Mouse (Mus musculus): ENCODE results near the gene Dnajc15. TPM values are rescaled to one million over a fixed set of nuclear protein-coding genes. Genes with fewer than 3 reads are reported as not detected.
A peak's percentile ranks its signal among the peaks of the same experiment; 100 is the strongest.

The Dnajc15 gene
- total RNA-seq, 4 experiments from 2014 or later: 118 to 168 (median 150) TPM

GRCm38 (mm10) chr14:77860841-77861560 is 13.9 kb downstream of the Dnajc15 start:
- DNase-seq (ENCODE audit: low spot score in 2 of 2): no peak

GRCm38 (mm10) chr14:77859894-77860293 is 15.0 kb downstream of the Dnajc15 start:
- DNase-seq (ENCODE audit: low spot score in 2 of 2): no peak

GRCm38 (mm10) chr14:77853951-77854350 is 21.0 kb downstream of the Dnajc15 start:
- DNase-seq (ENCODE audit: low spot score in 2 of 2): no peak

DNA sequence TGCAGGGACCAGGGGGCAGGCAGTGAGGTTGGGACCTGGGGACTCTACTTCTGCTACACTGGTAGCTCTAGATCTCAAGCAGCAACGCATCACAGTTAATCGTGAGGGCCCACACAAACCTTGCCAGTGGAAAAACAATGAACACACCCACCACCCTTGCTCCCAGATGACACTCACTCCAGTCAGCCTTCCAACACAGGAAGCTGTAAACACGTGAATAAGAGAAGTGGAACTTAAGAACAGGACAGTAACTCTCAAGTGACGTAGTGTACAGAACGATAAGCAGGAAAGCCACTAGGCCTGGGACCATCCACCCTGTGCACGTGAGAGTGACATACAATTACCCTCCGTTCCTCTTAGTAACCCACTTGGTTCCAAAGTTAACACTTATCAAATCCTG is 25.1 kb downstream of the Dnajc15 start:
- DNase-seq (ENCODE audit: low spot score in 2 of 2): no peak

- DNase-seq (ENCODE audit: low spot score in 2 of 2): no peak
Observed at GRCm38 (mm10) chr14:77848349-77848748, 26.6 kb downstream of the Dnajc15 start.

- no peak for DNase-seq (ENCODE audit: low spot score in 2 of 2)
Observed at GRCm38 (mm10) chr14:77846206-77846605, 28.7 kb downstream of the Dnajc15 start.

GRCm38 (mm10) chr14:77845479-77845878 is 29.4 kb downstream of the Dnajc15 start:
- no peak for DNase-seq (ENCODE audit: low spot score in 2 of 2)

DNA sequence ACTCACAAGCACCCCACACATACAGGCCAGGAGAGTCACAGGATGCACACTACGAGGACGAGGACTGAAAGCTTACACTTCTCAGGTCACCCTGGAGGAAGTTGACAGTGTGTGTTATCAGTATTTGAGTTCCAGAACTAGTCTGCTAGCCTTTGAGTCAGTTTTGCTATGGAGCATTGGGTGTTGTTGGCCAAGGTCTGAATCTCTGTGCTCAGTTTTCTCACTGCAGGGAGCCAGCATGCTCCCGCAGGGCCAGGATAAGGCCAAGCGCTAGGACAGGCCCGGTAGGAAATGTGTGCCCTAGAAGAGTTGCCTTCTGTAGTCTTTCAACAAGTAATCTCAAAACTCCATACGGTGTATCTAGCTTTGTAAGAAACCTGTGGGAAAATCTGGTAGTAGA is 34.4 kb downstream of the Dnajc15 start:
- no peak for DNase-seq (ENCODE audit: low spot score in 2 of 2)

- no peak for DNase-seq (ENCODE audit: low spot score in 2 of 2)
Observed at GRCm38 (mm10) chr14:77840078-77840477, 34.8 kb downstream of the Dnajc15 start.

- DNase-seq (ENCODE audit: low spot score in 2 of 2): no peak
Observed at GRCm38 (mm10) chr14:77836794-77837193, 38.1 kb downstream of the Dnajc15 start.

- DNase-seq (ENCODE audit: low spot score in 2 of 2): no peak
Observed at GRCm38 (mm10) chr14:77832359-77832758, 42.6 kb downstream of the Dnajc15 start.

GRCm38 (mm10) chr14:77831936-77832335 is 43.0 kb downstream of the Dnajc15 start:
- no peak for DNase-seq (ENCODE audit: low spot score in 2 of 2)

DNA sequence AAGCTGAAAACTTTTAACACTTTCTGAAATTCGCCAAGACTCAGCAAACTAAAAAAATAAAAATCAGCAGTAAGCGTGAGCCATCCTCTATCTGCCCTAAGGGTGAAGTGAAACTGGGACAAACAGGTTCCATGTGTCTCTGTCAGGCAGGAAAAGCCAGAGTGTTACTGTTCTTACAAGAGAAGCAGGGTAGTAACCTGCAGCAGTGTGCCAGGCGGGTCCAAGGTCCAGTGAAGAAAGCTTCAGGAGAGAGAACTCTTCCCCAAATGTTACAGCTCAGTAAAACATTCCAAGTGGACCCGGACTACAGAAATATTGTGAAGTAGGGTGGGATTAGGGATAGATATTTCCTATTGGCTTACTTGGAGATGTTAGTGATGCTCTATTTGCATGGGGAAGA is 45.3 kb downstream of the Dnajc15 start:
- no peak for DNase-seq (ENCODE audit: low spot score in 2 of 2)

DNA sequence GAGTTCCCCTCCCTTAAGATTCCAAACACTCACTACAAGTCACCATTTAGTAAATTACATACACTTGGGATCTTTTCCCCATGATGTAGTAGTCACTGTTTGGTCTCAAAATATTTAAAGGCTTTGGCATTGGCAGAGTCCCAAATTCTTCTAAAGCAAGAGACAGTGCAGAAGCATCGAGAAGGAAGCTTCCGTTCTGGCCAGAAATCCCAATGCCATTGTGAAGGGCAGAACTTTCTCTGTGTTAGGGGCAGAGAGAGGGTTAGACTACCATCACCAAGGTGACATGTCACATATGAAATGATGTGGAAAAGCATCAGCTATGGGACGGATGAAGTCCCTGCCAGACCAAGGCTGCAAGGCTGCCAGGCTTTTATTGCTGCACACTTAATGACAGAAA is 49.0 kb downstream of the Dnajc15 start:
- DNase-seq (ENCODE audit: low spot score in 2 of 2): no peak

DNA sequence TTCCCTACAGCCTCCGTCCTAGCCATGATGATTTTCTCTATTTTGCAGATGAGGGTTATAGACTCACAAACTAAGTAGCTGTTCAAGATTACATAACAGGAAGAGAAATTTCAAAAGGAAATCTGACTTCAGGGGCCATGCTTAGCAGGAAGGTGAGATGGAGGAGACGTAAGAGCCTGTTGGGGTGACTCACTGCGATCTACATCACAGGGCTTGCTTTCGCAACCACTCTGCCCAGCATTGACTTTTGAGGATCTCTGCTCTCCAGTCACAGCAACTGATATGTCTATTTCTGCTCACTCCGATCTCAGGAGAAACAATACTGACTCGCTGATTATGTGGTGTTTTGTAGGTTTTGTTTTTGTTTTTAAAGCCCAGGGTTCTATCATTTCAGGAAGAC is 49.8 kb downstream of the Dnajc15 start:
- no peak for DNase-seq (ENCODE audit: low spot score in 2 of 2)

DNA sequence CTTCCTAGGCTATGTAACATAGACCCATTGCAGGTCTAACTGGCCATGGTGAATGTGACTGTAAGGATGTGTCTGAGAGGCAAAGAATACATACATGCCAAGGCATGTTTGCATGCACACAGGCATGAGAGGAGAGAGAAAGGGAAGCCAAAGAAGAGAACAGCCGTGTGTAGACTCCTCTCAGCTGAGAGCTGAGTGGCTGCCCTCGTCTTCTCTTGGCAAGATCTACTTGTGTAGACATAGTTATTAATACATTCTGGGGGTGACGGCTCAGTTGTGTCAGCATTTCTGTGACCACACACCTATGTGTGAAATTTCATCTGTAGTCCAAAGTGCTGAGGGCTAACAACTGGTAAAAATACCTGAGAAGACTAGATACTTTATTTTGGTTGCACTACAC is 55.1 kb downstream of the Dnajc15 start:
- peak in 1 of 2 experiments; percentile 22 for DNase-seq (ENCODE audit: low spot score in 2 of 2)

- no peak for DNase-seq (ENCODE audit: low spot score in 2 of 2)
Observed at GRCm38 (mm10) chr14:77817561-77817960, 57.4 kb downstream of the Dnajc15 start.

DNA sequence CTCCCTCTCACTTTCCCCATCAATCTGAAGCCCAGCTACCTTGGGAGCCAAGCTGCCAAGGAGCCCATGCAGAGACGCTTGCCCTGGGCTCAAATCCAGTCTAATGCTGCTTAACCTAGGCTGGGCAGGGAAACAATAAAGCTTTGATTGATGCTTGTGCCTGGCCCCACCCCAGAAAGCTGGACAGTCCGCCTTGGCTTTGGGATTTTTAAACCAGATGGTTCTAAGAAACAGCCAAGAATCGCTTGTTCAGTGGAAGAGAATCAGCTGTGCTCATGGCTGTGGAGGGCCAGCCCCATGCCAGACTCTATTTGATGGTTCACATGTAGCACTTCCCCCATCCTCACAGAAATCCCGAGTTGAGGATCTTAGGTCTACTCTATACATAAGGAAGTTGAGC is 60.0 kb downstream of the Dnajc15 start:
- peak in 1 of 2 experiments; percentile 17 for DNase-seq (ENCODE audit: low spot score in 2 of 2)

GRCm38 (mm10) chr14:77812890-77813289 is 62.0 kb downstream of the Dnajc15 start:
- DNase-seq (ENCODE audit: low spot score in 2 of 2): no peak

DNA sequence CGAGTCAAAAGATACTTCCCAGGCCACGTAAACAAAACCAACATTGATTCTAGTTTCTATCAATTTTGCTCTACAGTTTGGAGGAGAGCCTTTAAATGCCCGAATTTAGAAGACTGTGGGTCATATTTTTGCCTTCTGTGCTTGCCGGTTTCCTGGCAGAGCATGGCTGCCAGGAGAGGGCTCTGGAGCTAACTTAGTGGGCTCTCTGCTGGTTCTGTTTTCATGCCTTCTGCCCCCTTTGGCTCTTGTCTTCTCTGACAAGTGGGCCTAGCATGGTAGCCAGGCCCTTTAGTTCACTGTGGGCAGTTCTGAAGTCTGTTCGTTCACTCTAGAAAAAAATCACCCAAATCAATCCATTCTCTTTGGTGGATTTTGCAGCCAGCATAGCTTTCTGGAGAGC is 63.5 kb downstream of the Dnajc15 start:
- DNase-seq (ENCODE audit: low spot score in 2 of 2): no peak

DNA sequence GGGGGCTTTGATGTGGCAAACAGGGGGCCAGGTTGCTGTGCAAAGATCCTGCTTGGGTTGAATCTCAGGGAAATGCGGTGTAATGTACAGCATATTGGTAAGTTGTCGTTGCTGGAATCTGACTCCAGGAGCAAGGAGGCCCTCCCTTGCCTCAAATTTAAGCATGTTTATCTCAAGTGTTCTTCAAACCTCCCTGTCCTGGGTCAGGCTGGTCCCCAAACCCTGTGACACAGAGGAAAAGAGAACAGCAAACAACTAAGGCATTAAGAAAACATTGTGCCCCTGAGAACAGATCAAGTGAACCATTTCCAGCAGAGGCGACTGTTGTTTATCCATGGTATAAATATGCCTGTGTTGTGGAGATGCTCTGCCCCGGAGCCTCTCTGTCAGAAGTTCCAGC is 67.1 kb downstream of the Dnajc15 start:
- no peak for DNase-seq (ENCODE audit: low spot score in 2 of 2)

DNA sequence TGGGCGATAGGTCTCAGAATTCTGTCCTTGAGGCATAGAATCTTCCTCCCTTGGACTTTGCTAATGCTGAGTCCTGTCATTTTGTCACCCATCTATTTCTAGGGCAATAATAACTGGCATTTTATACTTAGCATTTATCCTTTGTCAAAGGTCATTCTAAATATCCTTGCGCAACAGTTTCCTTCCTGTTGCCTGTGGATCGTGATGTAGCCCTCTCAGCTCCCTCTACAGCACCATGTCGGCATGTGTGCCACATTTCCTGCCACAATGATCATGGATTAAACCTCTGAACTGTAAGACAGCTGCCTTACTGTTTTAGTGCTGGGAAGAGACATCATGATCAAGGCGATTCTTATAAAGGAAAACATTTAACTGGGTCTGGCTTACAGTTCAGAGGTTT is 68.6 kb downstream of the Dnajc15 start:
- no peak for DNase-seq (ENCODE audit: low spot score in 2 of 2)

DNA sequence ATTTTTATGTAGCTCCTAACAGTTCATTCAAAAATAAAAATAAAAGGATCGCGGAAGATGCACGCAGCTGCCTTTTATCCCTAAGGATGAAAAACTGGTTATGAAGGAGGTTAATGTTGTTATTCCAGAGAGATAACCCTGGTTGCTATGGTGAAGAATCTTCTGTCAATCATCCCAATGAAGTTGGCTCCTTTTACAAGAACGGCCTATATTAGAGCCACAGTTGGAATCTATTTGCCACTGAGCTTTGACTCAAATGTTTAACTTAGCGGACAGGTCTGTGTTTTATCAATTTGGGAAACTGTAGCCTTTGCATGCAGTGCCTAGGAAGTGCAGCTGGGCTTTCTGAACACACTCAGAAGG is 72.7 kb downstream of the Dnajc15 start:
- no peak for DNase-seq (ENCODE audit: low spot score in 2 of 2)

All from gastrocnemius, adult 8-10 months (tissue).